Mouse (Mus musculus) ES-CJ7 (cell line): ENCODE results near the gene Tmem186.

Experiments used
- DNase-seq: peaks from one replicate; pipeline ENCODE4 v3.0.0; 2011; ENCODE audit warnings: low read depth, low spot score

Gene Tmem186

GRCm38 (mm10) chr16:8637217-8638051, at the start of gene Tmem186, which contains the start of gene Pmm2:
TSS of gene Tmem186 (minus strand) at chr16:8637712.
TSS of gene Pmm2 (plus strand) at chr16:8637674.
- DNase-seq, result peak; percentile 90

- DNase-seq, result no peak
Measured at GRCm38 (mm10) chr16:8686871-8687535, 49.5 kb upstream of the Tmem186 start.

DNA sequence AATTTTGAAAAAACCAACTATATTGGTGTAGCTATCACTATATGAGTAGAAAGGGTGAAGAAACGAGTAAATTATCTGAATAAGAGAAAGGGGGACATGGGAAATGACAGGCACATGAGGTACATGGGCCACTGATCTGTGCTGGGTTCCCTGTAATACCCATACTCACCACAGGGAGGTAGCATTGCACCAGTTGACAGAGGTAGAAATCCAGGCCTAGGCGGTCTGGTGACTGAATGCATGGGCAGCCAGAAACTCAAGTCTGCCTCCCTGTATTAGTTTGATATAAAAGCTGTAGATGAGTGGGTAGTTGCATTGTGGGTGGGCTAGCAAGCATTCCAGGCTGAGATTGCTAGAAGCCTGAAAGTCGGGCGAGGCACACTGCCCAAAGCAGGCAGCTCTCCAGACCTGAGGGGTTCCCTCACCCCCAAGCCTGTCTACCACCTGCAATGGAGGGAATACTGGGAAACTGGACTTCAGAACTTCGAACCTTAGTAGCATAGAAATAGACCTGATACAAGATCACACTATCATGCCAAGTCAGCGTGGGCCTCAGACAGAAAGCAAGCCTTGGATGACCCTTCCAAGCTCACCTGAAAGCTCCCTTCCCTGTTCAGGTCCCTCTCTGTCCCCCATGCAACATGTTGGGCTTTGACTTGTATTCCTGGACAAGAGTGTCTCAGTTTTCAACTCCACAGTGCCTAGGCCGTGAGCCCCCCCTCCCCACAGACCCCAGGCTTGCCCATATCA, 48.8 kb upstream of the Tmem186 start:
- peak; percentile 83 for DNase-seq

DNA sequence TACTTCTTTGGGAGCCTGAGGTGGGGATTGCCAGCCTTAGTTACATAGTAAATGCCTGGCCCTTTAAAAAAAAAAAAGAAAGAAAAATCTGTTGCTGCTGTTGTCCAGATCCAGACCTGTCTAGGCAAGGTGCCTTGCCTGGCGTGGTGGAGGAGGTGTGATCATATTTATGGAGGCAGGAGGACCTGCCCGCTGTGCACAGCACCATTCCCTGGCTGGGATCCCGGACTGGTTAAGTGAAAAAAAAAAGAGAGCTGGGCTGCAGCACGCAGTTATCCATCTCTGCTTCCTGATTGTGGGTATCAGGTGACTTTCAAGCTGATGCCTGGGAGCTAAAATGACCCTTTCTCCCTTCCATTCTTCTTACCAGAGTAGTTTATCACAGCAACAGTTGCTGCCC, 47.6 kb upstream of the Tmem186 start:
- no peak for DNase-seq

DNA sequence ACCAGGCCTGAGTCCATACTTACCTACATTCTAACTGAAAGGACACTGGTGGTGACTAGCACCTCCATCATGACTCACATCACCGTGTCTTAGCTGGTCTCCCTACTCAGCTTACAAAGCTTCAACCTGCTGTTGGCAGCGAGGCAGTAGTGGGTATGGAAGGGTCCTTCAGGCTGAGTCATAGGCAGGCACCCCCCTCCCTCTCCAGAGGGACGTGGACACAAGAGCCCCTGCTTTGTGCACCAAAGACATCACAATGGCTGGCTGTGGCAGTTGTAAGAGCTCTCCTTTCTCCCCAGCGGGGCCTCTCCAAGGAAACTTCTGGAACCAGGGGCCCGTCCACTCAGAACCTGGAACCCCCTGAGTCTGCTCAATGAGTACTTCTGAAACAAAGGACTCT, 43.0 kb upstream of the Tmem186 start, which contains the start of gene Gm5767:
Gene Gm5767, plus strand, starts transcription at position 301 of the 400 bp plus-strand sequence.
- no peak for DNase-seq

- DNase-seq, result no peak
Measured at GRCm38 (mm10) chr16:8679780-8680179, 42.3 kb upstream of the Tmem186 start.

GRCm38 (mm10) chr16:8678676-8679075, 41.2 kb upstream of the Tmem186 start:
- no peak for DNase-seq

- no peak for DNase-seq
Measured at GRCm38 (mm10) chr16:8678035-8678434, 40.5 kb upstream of the Tmem186 start.

- DNase-seq, result peak; percentile 68
Measured at GRCm38 (mm10) chr16:8676800-8677199, 39.3 kb upstream of the Tmem186 start.

GRCm38 (mm10) chr16:8676228-8676627, 38.7 kb upstream of the Tmem186 start:
- no peak for DNase-seq

GRCm38 (mm10) chr16:8675559-8675958, 38.0 kb upstream of the Tmem186 start:
- no peak for DNase-seq

DNA sequence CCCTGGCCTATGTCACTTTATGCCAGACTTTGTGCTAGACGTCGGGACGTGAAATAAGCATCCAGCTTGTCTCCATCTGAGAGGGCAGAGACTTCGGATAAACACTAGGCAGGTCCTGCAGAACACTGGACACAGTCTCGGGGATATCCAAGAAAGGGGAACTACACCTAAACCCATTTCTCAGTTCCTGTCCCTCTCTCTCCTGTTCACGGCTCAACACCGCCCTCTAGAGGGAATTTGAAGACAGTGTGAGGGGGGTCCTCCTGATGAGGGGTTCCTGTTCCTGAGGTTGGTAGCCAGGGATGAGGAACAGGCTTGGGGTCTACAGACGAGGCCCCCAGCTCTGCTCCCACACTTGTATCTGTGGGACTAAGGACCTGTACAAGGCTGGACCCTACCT, 36.7 kb upstream of the Tmem186 start:
- peak; percentile 81 for DNase-seq

DNA sequence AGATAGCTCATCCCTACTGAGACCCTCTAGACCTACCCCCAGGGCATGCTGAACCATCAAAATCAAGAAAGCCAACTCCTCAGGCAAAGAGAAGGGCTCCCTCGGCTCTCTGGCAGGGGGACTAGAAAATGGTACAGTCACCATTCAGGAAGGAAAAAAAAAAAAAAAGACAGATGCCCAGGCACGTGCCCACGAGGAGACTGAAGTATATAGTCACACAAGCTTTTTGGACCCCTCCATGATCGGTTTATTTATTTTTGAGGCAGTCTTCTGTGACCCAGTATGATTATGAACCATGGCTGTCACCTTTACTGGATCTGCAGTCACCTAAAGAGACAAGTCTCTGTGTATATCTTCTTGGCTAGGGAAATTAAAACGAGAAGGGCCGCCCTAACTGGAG, 35.8 kb upstream of the Tmem186 start:
- DNase-seq, result no peak

- DNase-seq, result no peak
Measured at GRCm38 (mm10) chr16:8672811-8673210, 35.3 kb upstream of the Tmem186 start.

DNA sequence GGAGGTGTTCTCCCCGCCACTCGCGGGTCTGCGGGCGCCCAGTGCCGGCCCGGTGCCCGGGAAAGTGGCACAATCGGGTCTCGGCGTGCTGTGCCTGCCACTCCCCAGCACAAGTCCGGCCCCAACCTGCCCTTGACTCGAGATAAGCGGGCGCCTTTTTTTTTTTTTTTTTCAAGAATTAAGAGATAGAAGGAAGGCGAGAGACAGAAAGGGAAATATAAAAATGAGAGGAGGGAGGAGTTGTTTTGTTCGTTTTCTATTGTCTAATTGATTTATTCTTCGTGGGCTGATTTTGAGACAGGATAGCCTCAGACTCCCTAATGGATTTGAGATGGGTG, 34.8 kb upstream of the Tmem186 start:
- no peak for DNase-seq

DNA sequence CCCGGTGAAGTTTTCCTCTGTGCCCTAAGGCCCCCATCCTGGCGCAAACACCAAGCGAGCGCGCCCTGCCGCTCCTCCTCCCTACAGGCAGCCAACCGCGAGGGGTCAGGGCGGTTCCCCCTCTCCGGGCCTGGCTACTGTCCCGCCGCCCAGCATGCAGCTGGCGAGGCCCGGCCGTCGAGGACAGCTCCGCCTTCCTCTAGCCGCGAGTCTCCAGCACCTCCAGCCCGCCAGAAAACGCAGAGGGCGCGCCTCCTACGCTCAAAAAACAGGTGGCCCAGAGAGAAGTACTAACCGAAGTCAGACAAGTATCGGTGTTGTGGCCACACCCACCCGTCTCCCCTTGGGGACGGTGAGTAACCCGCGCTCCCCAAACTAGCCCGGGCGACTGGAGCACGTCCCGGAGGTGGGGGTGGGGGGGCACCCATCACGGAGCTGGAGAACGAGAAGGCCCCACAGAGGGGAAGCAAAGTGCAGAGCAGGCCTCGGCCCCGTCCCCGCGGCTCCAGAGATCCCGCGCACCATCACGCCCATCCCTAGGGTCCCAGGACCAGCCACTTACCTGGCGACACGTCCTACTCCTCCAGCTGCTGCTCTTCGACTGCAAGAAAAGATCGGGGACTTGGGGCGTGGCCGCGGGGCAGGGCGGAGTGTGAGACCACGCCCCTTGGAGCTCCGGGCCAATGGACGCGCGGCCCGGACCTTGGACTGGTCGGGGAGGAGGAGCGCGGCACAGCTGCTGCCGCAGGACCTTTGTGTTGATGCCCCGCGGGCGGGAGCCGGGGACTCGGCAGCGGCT, 34.2 kb upstream of the Tmem186 start, which contains the start of gene Carhsp1:
Gene Carhsp1, minus strand, starts transcription at position 605 of the 799 bp plus-strand sequence.
- peak; percentile 96 for DNase-seq

DNA sequence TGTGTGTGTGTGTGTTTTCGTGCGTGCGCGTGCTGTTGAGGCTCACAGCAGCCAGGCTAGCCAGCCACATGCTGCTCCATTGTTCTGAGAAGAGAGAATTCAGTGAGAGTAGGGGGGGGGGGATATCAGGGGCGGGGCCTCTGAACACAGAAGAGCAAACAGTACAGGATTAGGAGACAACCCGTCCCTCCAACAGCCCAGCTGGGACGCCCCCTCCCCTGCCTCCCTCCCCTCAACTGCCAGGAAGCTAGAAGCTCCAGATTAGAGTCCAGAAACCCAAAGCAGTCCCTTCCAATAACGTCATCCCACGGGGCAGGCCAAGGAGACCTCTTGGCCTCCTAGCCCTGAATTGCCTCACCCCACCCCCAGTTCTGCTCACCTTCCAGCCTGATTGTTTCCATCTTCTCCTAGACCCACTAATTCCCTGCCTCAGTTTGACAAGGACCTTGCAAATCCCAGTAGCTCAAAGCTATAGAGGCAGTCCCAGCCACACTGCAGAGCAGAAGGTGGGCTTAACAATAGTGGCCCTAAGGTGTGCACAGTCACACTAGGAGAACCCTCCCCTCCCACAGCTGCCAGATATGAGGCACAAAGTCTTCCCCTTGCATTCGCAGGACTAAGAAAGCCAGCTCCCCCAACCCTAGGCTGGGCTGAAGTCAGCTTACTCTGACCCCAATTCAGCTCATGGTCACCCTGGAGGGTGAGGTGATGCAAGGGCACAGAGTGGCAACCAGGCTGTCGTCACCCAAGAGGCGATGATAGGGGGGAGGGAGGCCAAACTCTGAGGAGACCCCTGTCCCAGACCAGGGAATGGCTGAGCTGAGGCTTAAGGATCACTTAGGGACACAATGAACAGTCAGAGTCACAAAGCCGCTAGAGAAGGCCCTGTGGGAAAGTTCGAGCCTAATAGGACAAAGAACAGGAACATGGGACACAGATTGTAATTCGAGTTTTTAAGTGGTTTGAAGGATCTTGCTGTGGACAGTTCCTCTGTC, 32.8 kb upstream of the Tmem186 start:
- no peak for DNase-seq

DNA sequence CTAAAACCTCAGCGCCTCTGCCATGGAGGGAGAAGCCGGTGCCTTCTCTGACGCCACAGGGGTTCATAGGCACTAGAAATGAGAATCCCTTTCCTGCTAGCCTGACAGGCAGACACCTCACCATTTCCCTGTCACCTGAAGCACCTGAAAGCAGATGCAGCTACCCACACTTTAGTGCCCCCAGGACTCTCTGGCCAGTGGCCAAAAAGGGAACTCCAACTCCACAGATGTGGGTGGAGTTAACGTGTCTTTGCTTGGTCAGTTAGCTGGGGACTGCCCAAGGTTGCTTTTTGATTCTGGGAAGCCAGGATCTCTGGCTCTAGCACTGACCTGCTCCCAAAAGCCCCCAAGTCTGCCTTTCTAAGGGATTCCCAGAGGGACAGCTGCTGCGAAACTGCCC, 31.9 kb upstream of the Tmem186 start:
- no peak for DNase-seq

- DNase-seq, result no peak
Measured at GRCm38 (mm10) chr16:8668386-8668785, 30.9 kb upstream of the Tmem186 start.

DNA sequence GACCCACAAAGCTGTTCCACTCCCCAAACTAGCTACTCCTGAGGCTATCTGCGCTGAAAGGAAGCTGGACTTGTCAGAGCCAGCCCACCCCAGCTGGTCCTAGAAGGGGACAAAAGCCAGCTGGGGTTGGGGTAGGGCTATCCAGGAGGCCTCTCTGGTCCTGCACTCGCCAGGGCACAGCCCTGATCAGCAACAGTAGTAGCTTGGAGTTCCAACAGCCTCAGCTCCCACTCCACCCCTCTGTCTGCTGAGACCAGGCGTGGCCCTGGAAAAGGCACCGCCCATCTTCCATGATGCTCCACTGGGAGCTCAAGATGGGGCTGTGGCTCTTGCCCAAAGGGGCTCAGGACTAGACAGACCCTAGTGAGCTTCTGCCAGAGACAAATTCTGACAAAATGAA, 30.3 kb upstream of the Tmem186 start:
- DNase-seq, result no peak
